Mouse (Mus musculus): ENCODE results near the gene Crot. TPM values are rescaled to one million over a fixed set of nuclear protein-coding genes. Genes with fewer than 3 reads are reported as not detected.

Crot gene
- polyA plus RNA-seq (2015; fragmentation: Nextera tagmentation; extraction: Ambion mirVana), result 37.9 and 38.7 TPM in 2 replicates

DNA sequence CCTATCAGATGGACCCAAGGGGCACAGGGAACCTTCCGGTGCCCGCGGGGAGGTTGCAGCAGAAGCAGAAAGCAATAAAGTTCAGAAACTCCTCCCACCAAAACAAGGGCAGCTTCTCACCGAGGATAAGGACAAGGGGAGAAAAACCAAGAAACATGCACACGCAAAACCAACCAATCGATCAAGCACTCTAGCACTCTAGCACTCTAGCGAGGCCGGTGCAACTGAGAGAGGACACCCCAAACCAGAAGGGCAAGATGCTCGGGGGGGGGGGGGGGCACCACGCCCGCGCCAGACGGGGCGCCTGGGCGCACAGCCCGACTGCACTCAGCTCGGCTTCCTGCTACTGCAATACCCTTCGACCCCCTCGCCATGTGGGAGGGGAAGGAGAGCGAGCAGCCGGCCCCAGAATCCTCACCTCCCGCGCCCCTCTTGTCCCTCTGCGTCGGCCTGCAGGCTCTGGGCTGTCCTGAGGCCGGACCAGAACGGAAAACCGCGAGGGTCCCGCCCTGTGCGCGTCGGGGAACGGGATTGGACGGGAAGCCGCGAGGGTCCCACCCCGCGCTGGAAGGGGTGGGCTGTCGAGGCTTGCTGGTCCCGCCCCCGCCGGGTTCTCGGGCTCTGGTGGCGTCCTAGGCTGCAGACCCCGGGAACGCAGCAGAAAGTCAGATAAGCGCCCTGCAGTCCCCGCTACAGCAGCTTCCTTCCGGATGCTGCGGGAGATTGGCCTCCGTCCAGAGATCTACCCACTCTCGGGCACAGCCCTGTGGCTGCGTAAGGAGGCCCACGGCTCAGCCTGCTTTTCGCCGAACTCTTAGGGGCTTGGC is at the start of gene Crot:
Crot (minus strand) TSS at position 639 of the 827 bp plus-strand sequence.
- WGBS, result under 1% methylated on average over 47 of the region's 57 CpGs
- peak within 1 kb of the TSS; percentile 77 for H3K4me3 ChIP-seq (replicated peaks)
- H3K27me3 ChIP-seq, result no peaks in the 10 kb centered on the region
- peak within 1 kb of the TSS; percentile 59 for H3K9ac ChIP-seq
- 0 out of 2 replicates have a peak, but pooled peaks cover 4% of the 10 kb centered on the region for H3K4me1 ChIP-seq
- peak; percentile 99 for ATAC-seq (ENCODE audit: insufficient number of reproducible peaks, low FRiP score, low TSS enrichment, low read depth)
- peak within 1 kb of the TSS; percentile 84 for H3K27ac ChIP-seq (replicated peaks)
- H3K4me2 ChIP-seq (replicated peaks), result peak within 1 kb of the TSS; percentile 69
- peaks cover 10% of the 10 kb centered on the region; the same call in 1 of the 2 replicates for H3K36me3 ChIP-seq
- no peaks in the 10 kb centered on the region for H3K9me3 ChIP-seq (replicated peaks)

GRCm38 (mm10) chr5:9045904-9046303 is 48.8 kb upstream of the Crot start:
- H3K9ac ChIP-seq, result no peak overlapping the region
- no peaks in the 10 kb centered on the region for H3K9me3 ChIP-seq (replicated peaks)
- no peak for ATAC-seq (ENCODE audit: insufficient number of reproducible peaks, low FRiP score, low TSS enrichment, low read depth)
- no peak overlapping the region for H3K27ac ChIP-seq (replicated peaks)
- peaks cover 12% of the 10 kb centered on the region; the same call in 1 of the 2 replicates for H3K4me1 ChIP-seq
- H3K36me3 ChIP-seq, result no peaks in the 10 kb centered on the region
- no peaks in the 10 kb centered on the region for H3K27me3 ChIP-seq
- H3K4me2 ChIP-seq (replicated peaks), result no peak overlapping the region
- no peak overlapping the region for H3K4me3 ChIP-seq (replicated peaks)
- 78% methylated on average over 8 of the region's 8 CpGs for WGBS

DNA sequence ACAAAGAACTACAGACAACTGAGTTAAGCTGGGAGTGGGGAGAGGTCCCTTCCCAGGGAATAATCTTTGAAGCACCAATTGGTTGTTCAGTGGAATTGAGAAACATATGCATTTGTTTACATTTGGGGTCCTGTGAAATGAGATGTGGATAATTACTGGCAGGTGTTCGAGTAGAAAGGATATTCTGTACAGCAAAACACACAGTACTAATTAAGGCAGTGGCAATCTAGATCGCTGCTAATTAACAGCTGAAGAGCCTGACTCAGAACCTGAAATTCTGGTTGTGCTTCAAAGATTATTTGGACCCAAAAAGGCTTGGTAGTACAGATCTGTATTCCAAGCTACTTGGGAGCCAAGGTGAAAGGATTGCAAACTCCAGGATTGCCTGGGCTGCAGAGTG is 47.7 kb upstream of the Crot start:
- WGBS, result 12% methylated on average over 2 of the region's 2 CpGs
- peaks cover 12% of the 10 kb centered on the region; the same call in 1 of the 2 replicates for H3K4me1 ChIP-seq
- H3K9ac ChIP-seq, result no peak overlapping the region
- no peaks in the 10 kb centered on the region for H3K9me3 ChIP-seq (replicated peaks)
- no peak overlapping the region for H3K27ac ChIP-seq (replicated peaks)
- 0 out of 2 replicates have a peak, but pooled peaks have one; percentile 24 for ATAC-seq (ENCODE audit: insufficient number of reproducible peaks, low FRiP score, low TSS enrichment, low read depth)
- no peak overlapping the region for H3K4me3 ChIP-seq (replicated peaks)
- H3K4me2 ChIP-seq (replicated peaks), result no peak overlapping the region
- H3K27me3 ChIP-seq, result no peaks in the 10 kb centered on the region
- no peaks in the 10 kb centered on the region for H3K36me3 ChIP-seq

DNA sequence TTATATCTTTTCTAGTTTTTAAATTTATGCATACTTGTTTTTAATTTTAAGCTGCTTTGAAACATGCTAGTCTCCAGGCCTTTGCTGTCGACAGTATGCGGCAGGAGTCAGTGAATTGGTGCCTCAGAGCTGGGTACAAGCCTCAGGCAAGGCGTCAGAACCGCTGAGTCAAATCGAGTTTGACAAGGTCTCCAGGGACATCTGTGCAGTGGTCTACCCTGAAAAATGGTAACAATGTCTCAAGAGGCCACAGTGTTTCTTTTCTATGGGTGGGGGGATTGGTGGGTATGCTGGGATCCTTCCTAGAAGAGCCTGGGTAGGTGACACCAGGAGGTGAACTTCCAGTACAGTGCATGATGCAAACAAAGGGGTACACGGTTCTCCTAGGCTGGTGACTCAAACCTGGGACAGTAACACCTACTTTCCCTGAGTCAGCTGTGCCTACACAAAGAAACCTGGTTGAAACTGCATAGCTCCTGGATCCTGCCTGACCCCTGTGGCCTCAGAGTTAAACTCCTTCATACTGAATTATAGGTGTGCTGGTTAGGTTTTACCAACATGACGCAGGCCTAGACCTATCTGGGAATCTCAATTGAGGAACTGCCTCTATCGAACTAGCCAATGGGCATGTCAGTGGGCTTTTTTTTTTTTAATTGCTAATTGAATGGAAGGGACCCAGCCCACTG is 46.6 kb upstream of the Crot start:
- no peak overlapping the region for H3K27ac ChIP-seq (replicated peaks)
- H3K4me2 ChIP-seq (replicated peaks), result no peak overlapping the region
- H3K9ac ChIP-seq, result no peak overlapping the region
- H3K9me3 ChIP-seq (replicated peaks), result no peaks in the 10 kb centered on the region
- H3K4me3 ChIP-seq (replicated peaks), result no peak overlapping the region
- 34% methylated on average over 8 of the region's 8 CpGs for whole genome bisulfite sequencing
- H3K4me1 ChIP-seq, result peaks cover 12% of the 10 kb centered on the region; the same call in 1 of the 2 replicates
- ATAC-seq (ENCODE audit: insufficient number of reproducible peaks, low FRiP score, low TSS enrichment, low read depth), result no peak
- H3K27me3 ChIP-seq, result no peaks in the 10 kb centered on the region
- H3K36me3 ChIP-seq, result no peaks in the 10 kb centered on the region

DNA sequence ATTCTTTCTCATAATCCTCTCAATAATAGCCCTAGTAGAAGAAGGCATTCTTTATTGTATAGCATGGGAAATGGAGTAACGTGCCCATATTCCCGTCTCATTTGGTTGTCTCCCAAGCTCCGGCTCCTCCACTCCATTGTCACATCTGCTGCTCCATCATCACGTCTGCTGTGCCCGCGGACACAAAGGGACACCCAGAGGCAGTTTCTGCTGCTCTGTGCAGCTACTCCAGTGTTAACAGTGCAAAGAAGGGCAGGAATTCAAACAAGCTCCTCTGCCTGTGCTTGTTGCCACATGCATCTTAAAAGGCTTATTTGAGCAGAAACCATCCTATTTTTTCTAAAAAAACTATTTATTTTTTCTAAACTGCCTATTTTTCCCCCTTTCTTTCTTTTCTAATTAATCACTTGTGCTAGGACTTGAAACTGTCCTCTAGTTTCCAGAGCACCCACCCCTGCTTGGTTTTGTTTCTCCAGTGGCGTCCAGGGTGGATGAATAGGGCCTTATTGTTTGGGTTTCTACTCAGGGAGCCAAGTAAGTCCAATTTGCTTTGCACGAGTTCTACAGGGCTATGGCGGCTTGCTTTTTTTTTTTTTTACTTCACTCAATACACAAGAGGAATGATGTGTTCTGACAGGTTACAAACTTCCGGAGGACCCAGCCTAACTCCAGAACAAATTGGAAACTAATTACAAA is 45.7 kb upstream of the Crot start:
- H3K9me3 ChIP-seq (replicated peaks), result no peaks in the 10 kb centered on the region
- H3K9ac ChIP-seq, result no peak overlapping the region
- no peaks in the 10 kb centered on the region for H3K27me3 ChIP-seq
- peaks cover 12% of the 10 kb centered on the region; the same call in 1 of the 2 replicates for H3K4me1 ChIP-seq
- 0 out of 2 replicates have a peak overlapping the region, but pooled peaks have one; percentile 23 for H3K27ac ChIP-seq (replicated peaks)
- no peak overlapping the region for H3K4me2 ChIP-seq (replicated peaks)
- no peak for ATAC-seq (ENCODE audit: insufficient number of reproducible peaks, low FRiP score, low TSS enrichment, low read depth)
- H3K4me3 ChIP-seq (replicated peaks), result no peak overlapping the region
- WGBS, result 40% methylated on average over 10 of the region's 10 CpGs
- no peaks in the 10 kb centered on the region for H3K36me3 ChIP-seq

- peaks cover 12% of the 10 kb centered on the region; the same call in 1 of the 2 replicates for H3K4me1 ChIP-seq
- H3K9me3 ChIP-seq (replicated peaks), result no peaks in the 10 kb centered on the region
- WGBS, result 66% methylated on average over 3 of the region's 3 CpGs
Observed at GRCm38 (mm10) chr5:9040665-9041215, 43.6 kb upstream of the Crot start.

GRCm38 (mm10) chr5:9039978-9040377 is 42.9 kb upstream of the Crot start:
- Histone ChIP-seq H3K36me3 (no peaks in the 10 kb centered on the region), H3K9me3 (replicated peaks) (no peaks in the 10 kb centered on the region), H3K27me3 (no peaks in the 10 kb centered on the region), H3K27ac (replicated peaks) (no peak overlapping the region), H3K4me2 (replicated peaks) (no peak overlapping the region), H3K9ac (no peak overlapping the region), H3K4me1 (peaks cover 12% of the 10 kb centered on the region; the same call in 1 of the 2 replicates), H3K4me3 (replicated peaks) (no peak overlapping the region)
- ATAC-seq (ENCODE audit: insufficient number of reproducible peaks, low FRiP score, low TSS enrichment, low read depth), result no peak
- 31% methylated on average over 7 of the region's 7 CpGs for WGBS

More at GRCm38 (mm10) chr5:9040665-9041215, 43.6 kb upstream of the Crot start:
- Histone ChIP-seq H3K27ac (replicated peaks) (no peak overlapping the region), H3K27me3 (no peaks in the 10 kb centered on the region), H3K4me3 (replicated peaks) (no peak overlapping the region), H3K4me2 (replicated peaks) (no peak overlapping the region), H3K36me3 (no peaks in the 10 kb centered on the region), H3K9ac (no peak overlapping the region)
- no peak for ATAC-seq (ENCODE audit: insufficient number of reproducible peaks, low FRiP score, low TSS enrichment, low read depth)

- Histone ChIP-seq H3K4me3 (replicated peaks) (no peak overlapping the region), H3K9ac (no peak overlapping the region), H3K27me3 (no peaks in the 10 kb centered on the region), H3K4me2 (replicated peaks) (no peak overlapping the region), H3K36me3 (no peaks in the 10 kb centered on the region), H3K9me3 (replicated peaks) (no peaks in the 10 kb centered on the region), H3K4me1 (no peaks in the 10 kb centered on the region), H3K27ac (replicated peaks) (no peak overlapping the region)
- ATAC-seq (ENCODE audit: insufficient number of reproducible peaks, low FRiP score, low TSS enrichment, low read depth), result no peak
- 69% methylated on average over 4 of the region's 4 CpGs for WGBS
Observed at GRCm38 (mm10) chr5:9037292-9037691, 40.2 kb upstream of the Crot start.

GRCm38 (mm10) chr5:9035457-9035856 is 38.3 kb upstream of the Crot start:
- 77% methylated on average over 4 of the region's 4 CpGs for whole genome bisulfite sequencing

GRCm38 (mm10) chr5:9034535-9034934 is 37.4 kb upstream of the Crot start:
- Histone ChIP-seq H3K27ac (replicated peaks) (no peak overlapping the region), H3K9ac (no peak overlapping the region), H3K27me3 (no peaks in the 10 kb centered on the region), H3K36me3 (no peaks in the 10 kb centered on the region), H3K4me2 (replicated peaks) (no peak overlapping the region), H3K4me3 (replicated peaks) (no peak overlapping the region), H3K4me1 (no peaks in the 10 kb centered on the region), H3K9me3 (replicated peaks) (no peaks in the 10 kb centered on the region)
- WGBS, result 89% methylated on average over 9 of the region's 9 CpGs
- no peak for ATAC-seq (ENCODE audit: insufficient number of reproducible peaks, low FRiP score, low TSS enrichment, low read depth)

More at GRCm38 (mm10) chr5:9035457-9035856, 38.3 kb upstream of the Crot start:
- Histone ChIP-seq H3K9ac (no peak overlapping the region), H3K4me1 (no peaks in the 10 kb centered on the region), H3K27me3 (no peaks in the 10 kb centered on the region), H3K36me3 (no peaks in the 10 kb centered on the region), H3K4me3 (replicated peaks) (no peak overlapping the region), H3K9me3 (replicated peaks) (no peaks in the 10 kb centered on the region), H3K27ac (replicated peaks) (no peak overlapping the region), H3K4me2 (replicated peaks) (no peak overlapping the region)
- no peak for ATAC-seq (ENCODE audit: insufficient number of reproducible peaks, low FRiP score, low TSS enrichment, low read depth)
